Mouse (Mus musculus): Measurements from ENCODE around the gene Neil1. TPM values are rescaled to one million over a fixed set of nuclear protein-coding genes. Genes with fewer than 3 reads are reported as not detected.

The Neil1 gene
- 1 to 10 TPM; 5.1 to 5.8 TPM for total RNA-seq (2021)
- long read RNA-seq, experiment 1, partial matches to known transcripts, result 1 of 6 reads
- long read RNA-seq, experiment 1, other reads (novel, unspliced or antisense), result 3 of 6 reads
- long read RNA-seq, experiment 2, transcript Neil1-203 (10 exons, 1,693 nt), result major isoform, 7 of 9 reads
- long read RNA-seq, experiment 2, partial matches to known transcripts, result 2 of 9 reads
- long read RNA-seq, experiment 2, other reads (novel, unspliced or antisense), result 0 of 9 reads

DNA sequence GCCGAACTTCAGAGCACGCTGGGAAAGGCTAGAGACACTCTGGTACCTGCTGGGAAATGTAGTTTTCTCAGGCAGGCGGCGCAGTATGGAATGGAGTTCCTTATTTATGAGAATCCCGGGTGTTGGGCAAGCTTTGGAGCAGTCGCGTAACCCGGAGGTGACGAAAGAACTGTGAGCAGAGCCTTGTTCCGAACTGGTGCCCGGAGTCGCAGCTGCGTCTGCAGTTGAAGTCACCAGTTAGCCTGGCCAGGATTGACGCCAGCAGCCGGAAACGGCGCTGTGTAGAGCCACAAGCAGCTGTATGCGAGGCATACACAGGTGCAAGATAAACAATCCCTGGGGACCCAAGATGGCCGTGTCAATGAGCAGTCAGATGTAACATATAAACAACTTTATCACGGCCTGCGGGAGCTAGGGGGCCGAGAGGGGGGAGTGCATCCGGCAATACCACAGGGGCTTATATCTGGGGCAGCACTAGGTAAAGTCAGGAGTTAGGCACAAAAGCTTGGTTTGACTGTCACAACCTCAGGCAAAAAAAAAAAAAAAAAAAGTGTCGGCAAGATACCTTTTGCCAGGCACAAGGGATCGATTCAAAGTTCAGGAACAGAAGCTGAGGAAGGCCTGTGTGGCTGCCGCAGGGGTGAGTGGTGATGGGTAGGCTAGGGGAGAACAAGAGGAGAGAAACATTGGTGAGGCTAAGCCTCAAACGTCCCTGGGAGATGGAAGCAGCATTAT is at the start of gene Neil1:
Neil1 (minus strand) TSS at position 162 of the 735 bp plus-strand sequence.
- peak; percentile 85 for DNase-seq

- no peak for DNase-seq
Measured at GRCm38 (mm10) chr9:57197414-57197813, 49.3 kb upstream of the Neil1 start.

GRCm38 (mm10) chr9:57196708-57197107 is 48.6 kb upstream of the Neil1 start:
- DNase-seq, result no peak

DNA sequence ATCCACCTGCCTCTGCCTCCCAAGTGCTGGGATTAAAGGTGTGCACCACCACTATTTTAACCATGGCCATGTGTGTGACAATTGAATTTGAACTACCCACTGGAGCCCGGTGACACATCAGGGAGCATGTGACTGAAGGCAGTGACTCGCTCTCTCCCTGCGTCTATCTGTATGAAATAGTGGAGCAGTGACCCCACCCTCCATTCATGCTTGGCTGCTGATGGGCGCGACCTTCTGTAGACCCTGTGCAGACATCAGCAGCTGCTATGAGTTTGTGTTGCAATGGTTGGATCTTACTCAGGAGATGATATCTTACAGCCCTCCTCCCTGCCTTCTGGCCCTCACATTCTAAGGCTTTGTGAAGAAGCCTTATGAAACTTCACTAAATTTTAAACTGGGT is 20.3 kb upstream of the Neil1 start:
- no peak for DNase-seq

GRCm38 (mm10) chr9:57166173-57166572 is 18.1 kb upstream of the Neil1 start:
- DNase-seq, result no peak

DNA sequence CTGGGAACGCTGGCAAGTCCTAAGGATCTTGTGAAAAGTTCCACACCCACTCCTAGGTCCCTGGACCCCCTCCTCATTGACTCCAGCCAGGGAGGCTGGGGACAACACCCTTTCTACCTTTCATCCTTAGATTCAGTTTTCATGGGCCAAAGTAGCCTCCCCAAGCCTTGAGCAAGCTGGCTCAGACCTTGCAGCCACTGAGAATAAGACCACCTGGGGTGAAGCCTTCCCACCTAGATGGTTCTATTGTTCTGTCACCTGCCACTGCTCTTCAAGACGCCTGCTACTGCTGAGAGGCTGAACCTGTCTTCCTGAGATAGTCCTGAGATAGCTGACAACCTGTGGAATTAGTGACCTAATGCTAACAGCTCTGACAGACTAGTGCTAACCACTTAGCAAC is 15.0 kb upstream of the Neil1 start:
- DNase-seq, result no peak

GRCm38 (mm10) chr9:57162496-57162895 is 14.4 kb upstream of the Neil1 start:
- DNase-seq, result no peak

- DNase-seq, result no peak
Measured at GRCm38 (mm10) chr9:57158506-57158905, 10.4 kb upstream of the Neil1 start.

- DNase-seq, result peak; percentile 80
Measured at GRCm38 (mm10) chr9:57158013-57158470, 9.9 kb upstream of the Neil1 start, which contains the start of gene Commd4. Gene Commd4, minus strand, starts transcription at chr9:57158331.

GRCm38 (mm10) chr9:57157499-57157898 is 9.4 kb upstream of the Neil1 start:
- no peak for DNase-seq

GRCm38 (mm10) chr9:57156823-57157222 is 8.7 kb upstream of the Neil1 start:
- DNase-seq, result no peak

GRCm38 (mm10) chr9:57156383-57156782 is 8.3 kb upstream of the Neil1 start:
- no peak for DNase-seq

DNA sequence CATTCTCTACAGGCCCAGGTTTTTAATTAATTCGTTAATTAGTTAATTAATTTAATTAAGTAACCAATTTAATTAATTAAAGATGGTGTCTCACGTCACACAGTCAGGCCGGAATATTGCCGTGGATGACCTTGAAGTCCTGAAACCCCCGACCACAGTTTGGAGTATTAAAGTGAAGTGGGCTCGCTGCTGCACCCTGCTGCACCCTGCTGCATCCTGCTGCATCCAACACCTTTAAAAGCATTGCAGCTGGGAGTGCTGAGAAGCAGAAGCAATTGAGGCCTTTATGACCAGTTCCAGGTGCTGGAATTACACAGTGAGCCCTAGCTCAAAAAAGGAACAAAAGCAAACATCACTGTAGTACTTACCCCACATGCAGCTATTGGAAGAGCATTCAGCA is 4.2 kb upstream of the Neil1 start:
- no peak for DNase-seq

DNA sequence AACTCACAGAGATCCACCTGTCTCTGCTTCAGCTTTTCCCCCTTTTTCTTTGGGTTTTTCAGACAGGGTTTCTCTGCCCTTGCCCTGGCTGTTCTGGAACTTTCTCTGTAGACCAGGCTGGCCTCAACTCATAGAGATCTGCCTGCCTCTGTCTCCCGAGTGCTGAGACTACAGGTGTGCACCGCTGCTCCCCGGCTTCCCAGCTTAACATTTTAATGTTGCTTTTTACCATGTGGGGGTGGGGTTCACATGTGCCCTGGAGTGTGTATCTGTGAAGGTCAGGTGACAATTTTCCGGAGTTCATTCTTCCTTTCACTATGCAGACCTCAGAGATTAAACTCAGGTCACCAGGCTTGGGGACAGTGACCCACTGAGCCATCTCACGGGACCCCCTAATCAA is 2.1 kb upstream of the Neil1 start:
- DNase-seq, result no peak

DNA sequence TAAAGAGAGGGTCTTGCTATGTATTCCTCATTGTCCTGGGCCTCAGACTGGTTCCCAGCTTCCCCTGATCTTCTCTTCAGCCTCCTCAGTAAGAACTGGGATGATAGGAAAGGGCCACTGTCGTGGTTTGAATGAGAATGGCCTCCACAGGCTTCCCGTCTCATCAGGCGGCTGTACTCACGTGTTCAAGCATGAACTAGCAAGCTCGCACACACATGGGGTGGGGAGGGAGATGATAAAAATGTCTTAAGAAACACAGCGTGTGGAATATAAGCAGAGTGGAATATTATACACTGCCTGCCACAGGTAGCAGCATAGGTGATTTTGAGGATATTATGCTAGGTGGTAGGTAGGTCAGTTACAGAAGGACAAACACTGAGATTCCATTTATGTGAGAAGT is 916 bp upstream of the Neil1 start:
- DNase-seq, result no peak

GRCm38 (mm10) chr9:57147205-57148143 is 631 bp downstream of the Neil1 start:
- DNase-seq, result no peak

DNA sequence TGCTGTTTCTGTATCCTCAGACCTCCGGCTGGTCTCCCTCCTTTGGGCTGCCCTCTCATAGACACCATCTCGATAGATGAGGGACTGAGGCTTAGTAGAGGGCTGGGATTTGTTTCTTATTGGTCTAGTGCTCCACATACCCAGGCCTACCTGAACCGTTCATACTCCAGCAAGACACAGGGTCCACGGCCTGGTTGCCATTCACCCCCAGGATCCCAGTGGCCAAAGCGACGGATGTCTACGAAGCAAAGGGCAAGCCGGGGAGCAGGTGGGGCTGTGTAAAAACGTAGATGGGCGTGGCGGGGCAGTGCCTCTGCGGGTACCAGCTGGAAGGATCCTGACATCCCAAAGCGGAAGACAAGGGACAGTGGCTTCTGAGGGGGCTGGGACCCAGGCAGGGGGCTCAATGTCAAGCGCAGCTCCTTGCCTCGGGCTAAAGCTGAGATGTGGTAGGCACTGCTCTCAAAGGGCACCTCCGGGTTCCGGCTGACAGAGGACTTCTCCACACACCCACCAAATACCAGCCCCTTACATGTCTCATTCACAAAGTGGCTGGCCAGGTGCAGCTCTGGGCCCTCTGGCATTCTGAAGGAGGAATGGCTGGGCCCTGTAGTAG is 1.5 kb downstream of the Neil1 start:
- no peak for DNase-seq

GRCm38 (mm10) chr9:57144830-57145229 is 3.3 kb downstream of the Neil1 start:
- no peak for DNase-seq

GRCm38 (mm10) chr9:57143212-57143611 is 4.9 kb downstream of the Neil1 start:
- DNase-seq, result no peak

DNA sequence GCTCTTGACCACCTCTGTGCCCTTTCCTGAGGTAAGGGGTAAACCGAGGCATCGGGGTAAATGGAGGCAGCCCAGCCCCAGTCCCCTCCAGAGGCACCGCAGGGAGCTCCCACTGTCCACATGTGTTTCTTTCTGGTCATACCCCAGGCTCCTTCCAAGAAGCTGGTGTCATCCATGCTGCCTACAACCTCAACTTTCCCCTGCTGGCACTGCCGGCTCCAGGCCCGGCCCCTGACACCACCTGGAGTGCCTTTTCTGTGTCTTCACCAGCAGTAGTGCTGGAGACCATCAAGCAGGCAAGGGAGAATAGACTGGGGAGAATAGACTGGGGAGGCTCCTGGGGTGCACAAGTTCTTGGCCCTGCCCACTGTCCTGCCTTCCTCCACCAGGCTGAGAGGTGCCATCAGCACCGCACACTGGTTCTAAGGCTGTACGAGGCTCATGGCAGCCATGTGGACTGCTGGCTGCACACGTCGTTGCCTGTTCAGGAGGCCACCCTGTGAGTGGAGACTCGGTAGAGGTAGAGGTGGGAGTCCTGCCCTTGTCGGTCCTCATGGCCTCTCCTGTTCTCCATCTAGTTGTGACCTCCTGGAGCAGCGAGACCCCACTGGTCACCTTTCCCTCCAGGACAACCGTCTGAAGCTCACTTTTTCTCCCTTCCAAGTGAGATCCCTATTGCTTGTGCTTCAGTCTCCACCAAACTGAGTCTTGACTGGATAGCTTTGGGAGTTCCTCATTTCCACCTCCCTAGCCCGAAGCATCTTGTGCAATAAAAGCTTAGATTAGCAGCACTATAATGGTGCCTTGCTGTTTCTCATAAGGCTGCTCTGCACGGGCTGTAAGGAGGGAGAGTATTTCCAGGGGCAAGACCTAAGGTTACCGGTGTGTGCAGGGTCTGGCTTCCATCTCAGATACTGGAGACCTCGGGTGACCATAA is 6.4 kb downstream of the Neil1 start:
- DNase-seq, result no peak

DNA sequence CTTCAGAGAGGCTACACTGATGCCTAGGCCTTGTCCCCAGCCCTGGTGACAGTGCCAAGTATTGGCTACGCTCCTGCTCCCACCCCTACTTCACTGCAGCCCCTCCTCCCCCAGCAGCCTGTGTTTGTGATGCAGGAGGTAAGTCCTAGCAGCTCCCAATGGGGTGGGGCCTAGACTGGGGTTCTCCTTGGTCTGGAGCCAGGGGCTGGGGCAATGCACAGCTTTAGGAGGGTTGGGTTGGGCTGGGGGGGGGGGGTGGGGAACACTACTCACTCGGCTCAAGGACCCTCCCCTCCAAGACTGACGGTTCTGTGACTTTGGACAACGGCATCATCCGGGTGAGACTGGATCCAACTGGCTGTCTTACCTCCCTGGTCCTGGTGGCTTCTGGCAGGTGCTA is 8.5 kb downstream of the Neil1 start:
- no peak for DNase-seq

Data from gastrocnemius, postnatal 25 days (tissue).